Mouse (Mus musculus) kidney, embryonic 14.5 days (tissue): Measurements from ENCODE around the gene Coq9. TPM values are rescaled to one million over a fixed set of nuclear protein-coding genes. Genes with fewer than 3 reads are reported as not detected.
A peak's percentile ranks its signal among the peaks of the same experiment; 100 is the strongest.
"Not testable (repeated sequence)": the region's sequence is repeated elsewhere in the genome, so short reads cannot be mapped to it uniquely, and the experiment has no call there.

Experiments
- ATAC-seq: fragments of 200-750 bp; cut with Nextera tagmentation; 2 replicates; pipeline ENCODE4 v1.8.0; 2017; ENCODE audit warnings: moderate number of reproducible peaks, mild to moderate bottlenecking, moderate TSS enrichment, moderate library complexity; ENCODE audit not compliant: low FRiP score, low TSS enrichment
- H3K27ac ChIP-seq: fragments of 300-500 bp; sonication (generic); 2 replicates; pipeline ENCODE4 v1.5.1; 2014; ENCODE audit warnings: low read depth, mild to moderate bottlenecking, low read length, moderate library complexity, mixed read lengths
- H3K27me3 ChIP-seq: fragments of 300-500 bp; sonication (generic); 2 replicates; pipeline ENCODE4 v1.6.1; 2014; ENCODE audit warnings: mild to moderate bottlenecking, low read length; ENCODE audit not compliant: control insufficient read depth, insufficient read depth
- H3K36me3 ChIP-seq: fragments of 300-500 bp; sonication (generic); 2 replicates; pipeline ENCODE4 v1.6.1; 2014; ENCODE audit warnings: low read length, mixed read lengths; ENCODE audit not compliant: control insufficient read depth, insufficient read depth
- H3K4me1 ChIP-seq: fragments of 300-500 bp; sonication (generic); 2 replicates; pipeline ENCODE4 v1.6.1; 2014; ENCODE audit warnings: low read length, mixed read lengths; ENCODE audit not compliant: control insufficient read depth, insufficient read depth
- H3K4me2 ChIP-seq: fragments of 300-500 bp; sonication (generic); replicated peaks from 2 replicates; pipeline ENCODE4 v1.6.1; 2014; ENCODE audit warnings: low read depth, mild to moderate bottlenecking, low read length
- H3K4me3 ChIP-seq: fragments of 300-500 bp; sonication (generic); 2 replicates; pipeline ENCODE4 v1.5.1; 2014; ENCODE audit warnings: mild to moderate bottlenecking, low read length
- H3K9ac ChIP-seq: fragments of 300-500 bp; sonication (generic); 2 replicates; pipeline ENCODE4 v1.6.1; 2014; ENCODE audit warnings: low read depth, mild to moderate bottlenecking, low read length, moderate library complexity
- H3K9me3 ChIP-seq: fragments of 300-500 bp; sonication (generic); 2 replicates; pipeline ENCODE4 v1.6.1; 2016; ENCODE audit warnings: low read length; ENCODE audit not compliant: control insufficient read depth
- WGBS: fragments of 180-500 bp; shearing (Covaris S2); extraction: QIAGEN DNeasy Blood & Tissue Kit; methylation state at CpG from one replicate; pipeline ENCODE4 v1.1.7; 2014; 5-methylcytosine and 5-hydroxymethylcytosine counted together
- polyA plus RNA-seq: library from polyadenylated mRNA; unstranded; fragments of >200 nt; fragmentation: Nextera tagmentation; extraction: Ambion mirVana; gene quantifications from 2 replicates; pipeline ENCODE4 v1.2.1, GENCODE M21; 2014

Coq9 gene
- polyA plus RNA-seq, 1 experiment from 2014 or later, result 71.9 TPM

GRCm38 (mm10) chr8:94817933-94818332, 20.2 kb upstream of the Coq9 start:
- H3K27me3 ChIP-seq, result no peaks in the 10 kb centered on the region
- H3K9ac ChIP-seq, result no peak overlapping the region
- ATAC-seq, result no peak
- peaks cover 6% of the 10 kb centered on the region; the same call in 1 of the 2 replicates for H3K4me1 ChIP-seq
- WGBS, result 87% methylated on average over 11 of the region's 11 CpGs
- no peaks in the 10 kb centered on the region for H3K9me3 ChIP-seq
- H3K27ac ChIP-seq, result no peak overlapping the region
- no peak overlapping the region for H3K4me2 ChIP-seq
- peaks cover 14% of the 10 kb centered on the region for H3K36me3 ChIP-seq
- H3K4me3 ChIP-seq, result no peak overlapping the region

- no peak overlapping the region for H3K27ac ChIP-seq
- no peak for ATAC-seq
- H3K36me3 ChIP-seq, result peaks cover 30% of the 10 kb centered on the region
- H3K9ac ChIP-seq, result no peak overlapping the region
- no peak overlapping the region for H3K4me2 ChIP-seq
- WGBS, result 89% methylated on average over 6 of the region's 6 CpGs
- H3K9me3 ChIP-seq, result no peaks in the 10 kb centered on the region
- peaks cover 11% of the 10 kb centered on the region; the same call in 1 of the 2 replicates for H3K4me1 ChIP-seq
- no peak overlapping the region for H3K4me3 ChIP-seq
- no peaks in the 10 kb centered on the region for H3K27me3 ChIP-seq
These were observed 18.4 kb upstream of the Coq9 start for GRCm38 (mm10) chr8:94819671-94820179.

- no peaks in the 10 kb centered on the region for H3K9me3 ChIP-seq
- H3K36me3 ChIP-seq, result peaks cover 38% of the 10 kb centered on the region
- ATAC-seq, result no peak
- WGBS, result 85% methylated on average over 7 of the region's 7 CpGs
- no peak overlapping the region for H3K4me2 ChIP-seq
- H3K27me3 ChIP-seq, result no peaks in the 10 kb centered on the region
- no peak overlapping the region for H3K4me3 ChIP-seq
- no peak overlapping the region for H3K27ac ChIP-seq
- peaks cover 11% of the 10 kb centered on the region; the same call in 1 of the 2 replicates for H3K4me1 ChIP-seq
- H3K9ac ChIP-seq, result no peak overlapping the region
These were observed 17.6 kb upstream of the Coq9 start for GRCm38 (mm10) chr8:94820553-94820952.

- Histone ChIP-seq H3K4me2 (no peak overlapping the region), H3K27ac (no peak overlapping the region), H3K27me3 (no peaks in the 10 kb centered on the region), H3K4me3 (no peak overlapping the region), H3K36me3 (peaks cover 45% of the 10 kb centered on the region), H3K9me3 (no peaks in the 10 kb centered on the region), H3K9ac (no peak overlapping the region), H3K4me1 (peaks cover 11% of the 10 kb centered on the region; the same call in 1 of the 2 replicates)
- WGBS, result 93% methylated on average over 2 of the region's 2 CpGs
- ATAC-seq, result no peak
These were observed 16.7 kb upstream of the Coq9 start for GRCm38 (mm10) chr8:94821381-94821780.

- Histone ChIP-seq H3K4me2 (peak overlapping the region; percentile 8; the same call in 1 of the 2 replicates), H3K4me1 (peaks cover 11% of the 10 kb centered on the region; the same call in 1 of the 2 replicates), H3K27me3 (no peaks in the 10 kb centered on the region), H3K36me3 (peaks cover 57% of the 10 kb centered on the region), H3K9me3 (no peaks in the 10 kb centered on the region), H3K27ac (no peak overlapping the region), H3K9ac (no peak overlapping the region; the same call in 1 of the 2 replicates), H3K4me3 (no peak overlapping the region)
- 34% methylated on average over 23 of the region's 23 CpGs for WGBS
- ATAC-seq, result peak; percentile 78
These were observed 15.2 kb upstream of the Coq9 start for GRCm38 (mm10) chr8:94822637-94823560.

GRCm38 (mm10) chr8:94825170-94825569, 13.0 kb upstream of the Coq9 start:
- ATAC-seq, result no peak
- Histone ChIP-seq H3K27me3 (no peaks in the 10 kb centered on the region), H3K27ac (no peak overlapping the region), H3K9me3 (no peaks in the 10 kb centered on the region), H3K9ac (no peak overlapping the region), H3K4me2 (no peak overlapping the region), H3K36me3 (peaks cover 66% of the 10 kb centered on the region), H3K4me3 (no peak overlapping the region), H3K4me1 (peaks cover 11% of the 10 kb centered on the region; the same call in 1 of the 2 replicates)
- 94% methylated on average over 6 of the region's 6 CpGs for WGBS

- Histone ChIP-seq H3K9ac (no peak overlapping the region), H3K36me3 (peaks cover 69% of the 10 kb centered on the region), H3K4me1 (peaks cover 11% of the 10 kb centered on the region; the same call in 1 of the 2 replicates), H3K4me2 (no peak overlapping the region), H3K27ac (no peak overlapping the region), H3K4me3 (no peak overlapping the region), H3K9me3 (no peaks in the 10 kb centered on the region), H3K27me3 (no peaks in the 10 kb centered on the region)
- WGBS, result 93% methylated on average over 5 of the region's 5 CpGs
- no peak for ATAC-seq
These were observed 11.9 kb upstream of the Coq9 start for GRCm38 (mm10) chr8:94826210-94826609.

- WGBS, result 92% methylated on average over 6 of the region's 6 CpGs
- H3K4me2 ChIP-seq, result no peak overlapping the region
- H3K9ac ChIP-seq, result no peak overlapping the region
- no peak overlapping the region for H3K4me3 ChIP-seq
- peaks cover 68% of the 10 kb centered on the region for H3K36me3 ChIP-seq
- H3K27ac ChIP-seq, result no peak overlapping the region
- H3K27me3 ChIP-seq, result no peaks in the 10 kb centered on the region
- no peak for ATAC-seq
- no peaks in the 10 kb centered on the region for H3K9me3 ChIP-seq
- H3K4me1 ChIP-seq, result 0 out of 2 replicates have a peak, but pooled peaks cover 2% of the 10 kb centered on the region
These were observed 9.8 kb upstream of the Coq9 start for GRCm38 (mm10) chr8:94828284-94828683.

- not testable (repeated sequence) for H3K4me2 ChIP-seq, H3K27me3 ChIP-seq, ATAC-seq, H3K9ac ChIP-seq, H3K4me1 ChIP-seq, H3K27ac ChIP-seq, H3K9me3 ChIP-seq, H3K4me3 ChIP-seq
- peaks cover 23% of the 10 kb centered on the region for H3K36me3 ChIP-seq
- WGBS, result 52% methylated on average over 7 of the region's 7 CpGs
These were observed 4.2 kb upstream of the Coq9 start for GRCm38 (mm10) chr8:94833901-94834405.
